Mouse (Mus musculus) myocyte (in vitro differentiated cells): ENCODE measurements at regions not wholly inside any gene's neighbourhood (a gene's known extent, or its start where the extent isn't known, plus 50 kb on each side); places are given as distances from the start of the nearest gene placed in this dataset.

Source experiments
- POLR2A ChIP-seq: IDR thresholded peaks from one replicate; pipeline ENCODE4 v1.6.1; 2011; ENCODE audit warnings: low read depth, mild to moderate bottlenecking, control low read depth, moderate library complexity; ENCODE audit not compliant: insufficient read length
- POLR2AphosphoS2 ChIP-seq: IDR thresholded peaks from one replicate; pipeline ENCODE4 v1.6.1; 2011; ENCODE audit warnings: low read depth, control low read depth; ENCODE audit not compliant: insufficient read length
- SRF ChIP-seq: IDR thresholded peaks from one replicate; pipeline ENCODE4 v1.6.1; 2011; ENCODE audit warnings: low read depth; ENCODE audit not compliant: control insufficient read depth, insufficient read length

DNA sequence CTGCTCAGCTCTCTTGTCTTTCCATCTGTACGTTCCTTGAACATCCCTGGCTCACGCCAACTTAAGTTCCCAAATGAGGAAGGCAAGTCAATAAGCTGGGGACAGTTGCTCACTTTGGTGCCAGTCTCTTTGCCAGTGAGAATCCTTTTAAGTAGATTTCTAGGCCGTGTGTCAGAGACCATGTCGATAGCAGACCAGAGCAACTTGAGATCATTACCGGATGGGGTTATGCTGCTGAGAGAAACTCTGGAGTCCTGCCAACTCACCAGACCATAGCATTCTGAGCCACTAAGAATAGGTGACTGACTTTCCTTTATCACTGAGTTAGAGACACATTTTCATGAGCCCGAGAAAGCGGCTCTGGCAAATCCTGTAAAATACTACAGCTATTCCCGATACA, 123.5 kb upstream of the Ado start:
- TF ChIP-seq POLR2AphosphoS2 (no peak), SRF (no peak), POLR2A (no peak)
